Mouse (Mus musculus): ENCODE results near the gene Tfap2e. TPM values are rescaled to one million over a fixed set of nuclear protein-coding genes. Genes with fewer than 3 reads are reported as not detected.

Tfap2e gene
- polyA plus RNA-seq, 1 experiment: not detected

DNA sequence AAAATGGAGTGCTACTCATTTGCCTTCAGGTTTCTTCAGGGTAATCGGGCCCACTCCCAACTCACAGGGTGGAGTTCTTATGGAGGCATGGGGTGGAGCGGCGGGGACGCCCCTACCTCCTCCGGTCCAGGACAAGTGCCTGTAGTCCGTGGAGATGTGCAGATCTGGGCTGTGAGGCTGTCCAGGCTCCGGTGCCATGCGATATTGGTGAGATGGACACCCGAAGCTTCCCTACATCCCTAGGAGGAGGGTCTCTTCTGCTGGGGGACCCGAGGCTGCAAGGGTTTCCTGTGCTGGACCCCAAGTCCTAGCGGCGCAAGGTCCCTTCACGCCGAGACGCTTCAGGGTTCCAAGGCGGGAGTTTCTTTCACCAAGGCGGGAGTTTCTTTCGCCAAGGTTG, 3.9 kb downstream of the Tfap2e start:
- H3K27me3 ChIP-seq (replicated peaks): peaks cover 85% of the 10 kb centered on the region
- H3K36me3 ChIP-seq (replicated peaks; ENCODE audit: low read length): no peaks in the 10 kb centered on the region
- peak overlapping the region; percentile 35 for H3K4me3 ChIP-seq (replicated peaks)
- no peaks in the 10 kb centered on the region for H3K9me3 ChIP-seq
- peaks cover 43% of the 10 kb centered on the region for H3K4me1 ChIP-seq
- TF ChIP-seq FLI1 (IDR thresholded peaks at IDR 0.05; ENCODE audit: low read length) (no peak), GATA1 (IDR thresholded peaks at IDR 0.05; ENCODE audit: borderline replicate concordance, low read length) (no peak)

DNA sequence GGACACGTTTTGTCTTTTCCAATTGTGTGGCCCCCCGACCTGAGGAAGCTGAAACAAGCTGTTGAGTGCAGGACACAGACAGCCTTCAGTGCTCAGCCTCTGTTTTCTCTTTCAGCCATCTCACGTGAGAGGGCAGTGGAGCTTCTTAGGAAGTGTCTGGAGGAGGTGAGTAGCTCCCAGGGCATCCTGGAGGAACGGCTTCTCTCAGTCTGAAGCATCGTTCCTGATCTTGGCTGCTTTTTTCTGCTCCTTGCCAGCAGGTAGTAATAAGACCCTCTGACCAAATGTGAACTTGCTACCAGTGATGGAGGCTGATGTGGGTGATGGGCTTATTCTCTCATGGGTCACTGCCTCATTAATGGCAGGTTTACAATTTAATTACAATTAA, 28.6 kb downstream of the Tfap2e start:
- Histone ChIP-seq H3K4me1 (no peaks in the 10 kb centered on the region), H3K36me3 (replicated peaks; ENCODE audit: low read length) (peaks cover 99% of the 10 kb centered on the region), H3K9me3 (no peaks in the 10 kb centered on the region), H3K27me3 (replicated peaks) (no peaks in the 10 kb centered on the region), H3K4me3 (replicated peaks) (no peak overlapping the region)
- TF ChIP-seq GATA1 (IDR thresholded peaks at IDR 0.05; ENCODE audit: borderline replicate concordance, low read length) (no peak), FLI1 (IDR thresholded peaks at IDR 0.05; ENCODE audit: low read length) (no peak)

DNA sequence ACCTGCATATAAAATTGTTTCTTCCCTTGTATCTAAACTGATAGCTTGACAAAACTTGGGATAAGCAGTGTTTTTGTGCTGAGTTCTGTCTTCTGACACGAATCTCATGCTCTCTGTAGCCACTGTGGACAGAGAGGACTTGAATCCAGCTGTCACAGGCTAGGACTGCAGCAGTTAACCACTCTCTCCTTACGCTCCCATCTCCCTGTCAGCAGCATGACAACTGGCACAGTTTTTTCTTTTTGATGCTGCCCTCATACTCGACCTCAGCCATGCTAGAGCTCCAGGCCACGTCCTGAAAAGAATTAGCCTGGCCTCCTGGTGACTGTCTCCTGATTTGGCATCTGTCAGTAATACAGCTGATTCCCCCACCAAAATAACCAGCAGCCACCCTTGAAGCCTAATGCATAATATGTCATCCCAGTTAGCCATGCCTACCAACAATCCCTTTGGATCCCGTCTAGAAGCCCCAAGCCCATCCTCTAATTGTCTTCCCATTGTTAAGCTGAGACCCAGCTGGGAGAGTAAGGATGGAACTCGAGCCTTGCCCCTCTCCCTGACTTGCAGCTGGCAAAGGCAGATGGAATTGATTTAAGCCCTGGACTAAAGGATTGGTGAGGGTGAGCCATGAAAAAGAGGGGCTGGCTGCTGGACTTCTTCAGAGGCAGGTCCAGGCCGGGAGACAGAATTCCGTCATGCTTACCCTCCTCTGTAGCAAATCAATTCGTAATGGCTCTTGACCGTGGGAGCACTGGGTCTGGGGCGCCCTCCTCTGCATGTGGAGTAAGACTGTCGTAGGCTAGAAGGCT, 29.2 kb downstream of the Tfap2e start:
- no peaks in the 10 kb centered on the region for H3K27me3 ChIP-seq (replicated peaks)
- TF ChIP-seq FLI1 (IDR thresholded peaks at IDR 0.05; ENCODE audit: low read length) (no peak), GATA1 (IDR thresholded peaks at IDR 0.05; ENCODE audit: borderline replicate concordance, low read length) (no peak)
- peaks cover 99% of the 10 kb centered on the region for H3K36me3 ChIP-seq (replicated peaks; ENCODE audit: low read length)
- H3K4me1 ChIP-seq: no peaks in the 10 kb centered on the region
- no peaks in the 10 kb centered on the region for H3K9me3 ChIP-seq
- H3K4me3 ChIP-seq (replicated peaks): no peak overlapping the region

DNA sequence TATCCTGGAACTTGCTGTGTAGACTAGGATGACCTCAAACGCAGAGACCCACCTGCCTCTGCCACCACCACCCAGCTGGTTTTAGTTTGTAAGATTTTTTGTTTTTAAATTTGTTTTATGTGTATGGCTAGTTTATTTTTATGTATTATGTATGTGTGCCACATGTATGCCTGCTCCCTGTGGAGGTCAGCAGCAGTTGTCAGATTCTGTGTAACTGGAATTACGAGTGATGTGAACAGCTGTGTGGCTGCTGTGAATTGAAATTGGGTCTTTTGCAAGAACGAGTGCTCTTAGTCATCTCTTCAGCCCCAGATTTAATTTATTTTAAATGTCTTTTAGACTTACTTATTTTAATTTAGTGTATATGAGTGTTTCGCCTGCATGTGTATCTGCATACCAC, 39.1 kb downstream of the Tfap2e start:
- H3K36me3 ChIP-seq (replicated peaks; ENCODE audit: low read length): peaks cover 92% of the 10 kb centered on the region
- H3K27me3 ChIP-seq (replicated peaks): no peaks in the 10 kb centered on the region
- H3K9me3 ChIP-seq: no peaks in the 10 kb centered on the region
- no peak overlapping the region for H3K4me3 ChIP-seq (replicated peaks)
- peaks cover 14% of the 10 kb centered on the region for H3K4me1 ChIP-seq
- TF ChIP-seq FLI1 (IDR thresholded peaks at IDR 0.05; ENCODE audit: low read length): no peak

DNA sequence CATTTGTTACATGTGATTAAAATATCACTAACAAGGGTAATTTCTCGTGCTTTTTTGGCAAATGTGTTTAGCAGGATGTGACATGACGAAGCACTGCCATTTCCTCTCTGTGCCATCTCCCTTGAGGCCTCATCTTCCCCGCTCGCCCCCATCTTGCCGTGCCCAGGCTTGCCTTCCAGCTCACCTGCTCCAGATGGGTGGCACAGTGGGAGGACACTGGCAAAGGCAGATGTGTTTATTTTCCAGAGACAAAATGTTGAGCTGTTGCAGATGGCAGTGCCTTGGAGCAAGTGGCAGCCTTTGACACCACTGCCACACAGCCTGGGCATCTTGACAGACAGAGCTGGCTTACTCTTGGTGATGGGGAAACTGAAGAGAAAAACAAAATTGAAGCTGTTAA, 43.0 kb downstream of the Tfap2e start:
- H3K4me3 ChIP-seq (replicated peaks): no peak overlapping the region
- peaks cover 92% of the 10 kb centered on the region for H3K36me3 ChIP-seq (replicated peaks; ENCODE audit: low read length)
- H3K4me1 ChIP-seq: peaks cover 16% of the 10 kb centered on the region
- H3K27me3 ChIP-seq (replicated peaks): no peaks in the 10 kb centered on the region
- no peaks in the 10 kb centered on the region for H3K9me3 ChIP-seq
- TF ChIP-seq GATA1 (IDR thresholded peaks at IDR 0.05; ENCODE audit: borderline replicate concordance, low read length): no peak
- TF ChIP-seq FLI1 (IDR thresholded peaks at IDR 0.05; ENCODE audit: low read length): no peak

DNA sequence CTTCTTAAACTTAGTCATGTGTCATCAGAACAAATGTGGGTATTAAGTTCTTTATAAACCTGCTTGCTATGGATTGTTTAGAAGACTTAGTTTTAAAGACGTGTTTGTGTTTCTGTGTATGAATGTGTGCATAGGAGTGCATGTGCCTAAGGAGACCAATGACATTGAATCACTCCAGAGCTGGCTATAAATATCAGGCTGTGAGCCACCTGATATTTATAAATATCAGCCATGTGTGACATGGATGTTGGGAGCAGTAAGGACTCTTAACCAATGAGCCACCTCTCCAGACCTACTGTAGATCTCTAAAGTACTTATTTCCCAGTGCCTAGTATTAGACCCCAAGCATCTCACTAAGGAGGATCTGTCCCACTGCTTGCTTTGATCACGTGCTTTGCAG, 46.6 kb downstream of the Tfap2e start:
- no peaks in the 10 kb centered on the region for H3K27me3 ChIP-seq (replicated peaks)
- H3K4me3 ChIP-seq (replicated peaks): no peak overlapping the region
- TF ChIP-seq GATA1 (IDR thresholded peaks at IDR 0.05; ENCODE audit: borderline replicate concordance, low read length) (no peak), FLI1 (IDR thresholded peaks at IDR 0.05; ENCODE audit: low read length) (no peak)
- H3K4me1 ChIP-seq: peaks cover 12% of the 10 kb centered on the region
- H3K9me3 ChIP-seq: no peaks in the 10 kb centered on the region
- H3K36me3 ChIP-seq (replicated peaks; ENCODE audit: low read length): peaks cover 95% of the 10 kb centered on the region

DNA sequence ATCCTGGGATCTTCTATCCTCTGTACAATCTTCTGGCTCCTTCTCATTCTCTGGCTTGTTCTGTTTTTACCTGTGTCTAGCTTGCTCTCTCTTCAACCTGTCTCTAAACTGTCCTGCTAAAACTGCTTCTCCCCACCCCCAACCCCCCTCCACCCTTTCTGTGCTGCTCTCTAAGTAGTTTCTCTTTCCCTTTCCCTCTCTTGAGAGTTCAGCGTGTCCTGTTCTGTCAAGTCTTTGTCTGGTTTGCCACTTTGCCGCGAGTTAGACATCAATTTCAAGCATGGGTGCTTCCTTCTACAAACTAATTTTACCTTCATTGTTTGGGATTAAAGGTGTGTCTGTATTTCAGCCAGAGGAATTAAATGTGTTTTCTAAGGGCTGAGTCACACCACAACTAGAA, 53.0 kb downstream of the Tfap2e start:
- no peaks in the 10 kb centered on the region for H3K9me3 ChIP-seq
- H3K4me1 ChIP-seq: peaks cover 48% of the 10 kb centered on the region
- H3K4me3 ChIP-seq (replicated peaks): no peak overlapping the region
- peaks cover 51% of the 10 kb centered on the region for H3K36me3 ChIP-seq (replicated peaks; ENCODE audit: low read length)
- H3K27me3 ChIP-seq (replicated peaks): no peaks in the 10 kb centered on the region
- TF ChIP-seq GATA1 (IDR thresholded peaks at IDR 0.05; ENCODE audit: borderline replicate concordance, low read length) (no peak), FLI1 (IDR thresholded peaks at IDR 0.05; ENCODE audit: low read length) (no peak)

DNA sequence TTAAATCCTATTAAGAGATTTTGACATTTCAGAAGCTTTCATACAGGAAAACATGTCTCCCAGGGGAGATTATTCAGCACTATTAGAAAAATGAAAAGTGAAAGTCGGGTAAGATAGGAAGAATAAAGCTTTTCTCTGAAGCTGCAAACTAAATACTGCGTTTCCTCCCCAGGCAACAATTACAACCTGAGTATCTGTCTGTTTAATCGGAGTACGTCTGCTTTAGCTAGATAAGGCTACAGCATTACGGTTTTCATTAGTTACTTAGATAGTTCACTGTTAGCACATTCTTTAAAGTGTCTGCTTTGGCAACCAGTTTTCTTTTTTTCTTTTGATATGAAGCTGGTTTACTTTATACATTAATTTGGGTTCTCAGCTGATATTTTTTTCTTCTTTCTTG, 53.7 kb downstream of the Tfap2e start:
- H3K9me3 ChIP-seq: no peaks in the 10 kb centered on the region
- H3K4me1 ChIP-seq: peaks cover 49% of the 10 kb centered on the region
- peak overlapping the region; percentile 62 for H3K4me3 ChIP-seq (replicated peaks)
- TF ChIP-seq FLI1 (IDR thresholded peaks at IDR 0.05; ENCODE audit: low read length) (no peak), GATA1 (IDR thresholded peaks at IDR 0.05; ENCODE audit: borderline replicate concordance, low read length) (no peak)
- no peaks in the 10 kb centered on the region for H3K27me3 ChIP-seq (replicated peaks)
- H3K36me3 ChIP-seq (replicated peaks; ENCODE audit: low read length): peaks cover 43% of the 10 kb centered on the region

DNA sequence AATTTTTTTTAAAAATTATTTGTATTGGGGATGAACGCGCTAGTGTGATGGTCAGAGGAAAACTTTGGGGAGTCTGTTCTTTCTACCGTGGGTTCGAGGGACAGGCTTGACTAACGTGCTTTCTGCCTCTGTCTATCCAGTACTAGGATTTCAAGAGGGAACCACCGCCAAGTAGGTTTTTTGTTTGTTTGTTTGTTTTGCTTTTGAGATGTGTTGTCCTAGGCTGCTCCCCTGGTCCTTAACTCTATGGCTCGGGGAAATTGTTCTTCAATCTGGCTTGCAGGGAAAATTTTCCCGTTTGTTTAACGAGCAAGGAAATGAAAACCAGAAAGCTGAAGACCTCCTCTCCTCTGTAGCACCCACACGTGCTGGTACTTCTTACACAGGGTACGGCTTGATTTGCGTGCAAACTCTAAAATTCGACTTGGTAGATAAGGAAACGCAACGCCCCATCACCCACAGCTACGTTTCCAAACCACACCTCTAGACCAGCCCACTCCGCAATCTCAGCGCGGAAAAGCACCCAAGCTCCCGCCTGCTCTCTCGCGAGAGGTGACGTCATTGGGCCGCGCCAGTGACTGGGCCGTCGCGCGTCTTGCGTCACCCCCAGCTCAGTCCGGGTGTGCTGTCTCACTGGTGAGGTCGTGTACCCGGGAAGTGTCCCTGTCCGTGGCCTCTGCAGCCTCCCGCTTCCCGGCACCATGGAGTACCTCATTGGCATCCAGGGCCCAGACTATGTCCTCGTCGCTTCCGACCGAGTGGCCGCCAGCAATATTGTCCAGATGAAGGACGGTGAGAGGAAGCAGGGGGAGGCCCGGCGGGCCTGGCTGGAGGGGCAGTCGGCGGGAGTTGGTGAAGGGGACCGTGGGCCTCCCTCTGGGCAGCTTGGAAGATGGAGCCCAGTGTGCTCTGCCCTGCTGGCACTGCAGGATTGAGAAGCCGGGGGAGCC, 58.7 kb downstream of the Tfap2e start, which contains the start of gene Psmb2:
Gene Psmb2 (plus strand): TSS at position 577 of the 950 bp plus-strand sequence.
- Histone ChIP-seq H3K36me3 (replicated peaks; ENCODE audit: low read length) (peaks cover 9% of the 10 kb centered on the region), H3K4me1 (peaks cover 46% of the 10 kb centered on the region), H3K9me3 (no peaks in the 10 kb centered on the region), H3K27me3 (replicated peaks) (peaks cover 7% of the 10 kb centered on the region), H3K4me3 (replicated peaks) (peak within 1 kb of the TSS; percentile 99)
- TF ChIP-seq FLI1 (IDR thresholded peaks at IDR 0.05; ENCODE audit: low read length): no peak
- TF ChIP-seq GATA1 (IDR thresholded peaks at IDR 0.05; ENCODE audit: borderline replicate concordance, low read length): peak; percentile 10; the same call in 1 of the 3 replicates

DNA sequence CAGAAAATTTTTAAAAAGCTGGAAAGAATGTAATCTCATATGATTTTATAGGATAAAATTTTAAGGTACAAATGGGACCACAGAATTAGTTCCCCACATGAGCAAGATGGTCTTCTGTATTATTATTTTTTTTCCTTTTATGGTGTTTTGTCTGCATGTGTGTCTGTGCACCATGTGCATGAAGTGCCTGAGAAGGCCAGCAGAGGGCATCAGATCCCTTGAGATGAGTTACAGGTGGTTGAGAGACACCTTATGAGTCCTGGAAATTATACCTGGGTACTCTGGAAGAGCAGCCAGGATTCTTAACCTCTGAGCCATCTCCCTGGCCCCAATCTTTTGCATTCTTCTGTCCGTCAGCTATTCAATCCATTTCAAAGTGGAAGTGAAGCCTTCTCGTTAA, 69.0 kb downstream of the Tfap2e start:
- H3K36me3 ChIP-seq (replicated peaks; ENCODE audit: low read length): no peaks in the 10 kb centered on the region
- TF ChIP-seq GATA1 (IDR thresholded peaks at IDR 0.05; ENCODE audit: borderline replicate concordance, low read length) (no peak), FLI1 (IDR thresholded peaks at IDR 0.05; ENCODE audit: low read length) (no peak)
- H3K27me3 ChIP-seq (replicated peaks): peaks cover 8% of the 10 kb centered on the region
- no peaks in the 10 kb centered on the region for H3K4me1 ChIP-seq
- H3K4me3 ChIP-seq (replicated peaks): no peak overlapping the region
- H3K9me3 ChIP-seq: peaks cover 29% of the 10 kb centered on the region

Other genes starting within 250 kb of the Tfap2e start
- gene Ago4, start 202.8 kb downstream of the Tfap2e start, polyA plus RNA-seq (2012; ENCODE audit: insufficient read depth, low replicate concordance): 0.02 TPM in 1 of 2 replicates, not detected in the other
- 1.7 TPM in 1 of 2 replicates, not detected in the other for gene Clspn, start 179.3 kb downstream of the Tfap2e start, polyA plus RNA-seq (2012; ENCODE audit: insufficient read depth, low replicate concordance)
- 0.07 TPM in 1 of 2 replicates, not detected in the other for gene 5730409E04Rik, start 126.4 kb downstream of the Tfap2e start, polyA plus RNA-seq (2012; ENCODE audit: insufficient read depth, low replicate concordance)
- 40.3 and 113 TPM in 2 replicates for gene Psmb2, start 58.6 kb downstream of the Tfap2e start, polyA plus RNA-seq (2012; ENCODE audit: insufficient read depth, low replicate concordance)
- gene Ncdn, start 17.2 kb upstream of the Tfap2e start, polyA plus RNA-seq (2012; ENCODE audit: insufficient read depth, low replicate concordance): 33.6 and 37.4 TPM in 2 replicates
- gene AU040320, start 17.3 kb upstream of the Tfap2e start, polyA plus RNA-seq (2012; ENCODE audit: insufficient read depth, low replicate concordance): 18.6 and 47.8 TPM in 2 replicates
- 0.69 TPM in 1 of 2 replicates, not detected in the other for gene Zmym4, start 231.9 kb upstream of the Tfap2e start, polyA plus RNA-seq (2012; ENCODE audit: insufficient read depth, low replicate concordance)